Mouse (Mus musculus) forebrain, embryonic 11.5 days (tissue): ENCODE measurements around the gene Abhd12. TPM values are rescaled to one million over a fixed set of nuclear protein-coding genes. Genes with fewer than 3 reads are reported as not detected.
"Not testable (repeated sequence)": the region's sequence is repeated elsewhere in the genome, so short reads cannot be mapped to it uniquely, and the experiment has no call there.

Experiments
- ATAC-seq: fragments of 200-750 bp; cut with Nextera tagmentation; replicated peaks from 2 replicates; pipeline ENCODE4 v1.8.0; 2017; ENCODE audit warnings: moderate TSS enrichment; ENCODE audit not compliant: low FRiP score
- DNase-seq: peaks from one replicate; pipeline ENCODE4 v3.0.0-alpha.2; 2017; ENCODE audit warnings: low spot score
- H3K27ac ChIP-seq: fragments of 300-500 bp; sonication (generic); 2 replicates; pipeline ENCODE4 v1.5.1; 2014; ENCODE audit warnings: low read depth, low read length
- H3K27me3 ChIP-seq: fragments of 300-500 bp; sonication (generic); 2 replicates; pipeline ENCODE4 v1.6.1; 2014; ENCODE audit warnings: mild to moderate bottlenecking, low read length, mixed read lengths; ENCODE audit not compliant: control insufficient read depth, insufficient read depth
- H3K36me3 ChIP-seq: fragments of 300-500 bp; sonication (generic); 2 replicates; pipeline ENCODE4 v1.6.1; 2014; ENCODE audit warnings: mild to moderate bottlenecking, low read length, moderate library complexity, mixed read lengths; ENCODE audit not compliant: control insufficient read depth, insufficient read depth
- H3K4me1 ChIP-seq: fragments of 300-500 bp; sonication (generic); replicated peaks from 2 replicates; pipeline ENCODE4 v1.6.1; 2014; ENCODE audit warnings: low read length, mixed read lengths; ENCODE audit not compliant: control insufficient read depth, insufficient read depth
- H3K4me2 ChIP-seq: fragments of 300-500 bp; sonication (generic); 2 replicates; pipeline ENCODE4 v1.6.1; 2014; ENCODE audit warnings: low read depth, mild to moderate bottlenecking, low read length, moderate library complexity, mixed read lengths; ENCODE audit not compliant: severe bottlenecking
- H3K4me3 ChIP-seq: fragments of 300-500 bp; sonication (generic); 2 replicates; pipeline ENCODE4 v1.5.1; 2014; ENCODE audit warnings: low read depth, low read length
- H3K9ac ChIP-seq: fragments of 300-500 bp; sonication (generic); 2 replicates; pipeline ENCODE4 v1.6.1; 2014; ENCODE audit warnings: low read length
- H3K9me3 ChIP-seq: fragments of 300-500 bp; sonication (generic); 2 replicates; pipeline ENCODE4 v1.6.1; 2016; ENCODE audit warnings: low read length, mixed read lengths; ENCODE audit not compliant: control insufficient read depth
- WGBS: fragments of 180-500 bp; shearing (Covaris S2); extraction: QIAGEN DNeasy Blood & Tissue Kit; methylation state at CpG from one replicate; pipeline ENCODE4 v1.1.7; 2014; 5-methylcytosine and 5-hydroxymethylcytosine counted together
- polyA plus RNA-seq: library from polyadenylated mRNA; unstranded; fragments of >200 nt; fragmentation: Nextera tagmentation; extraction: Ambion mirVana; gene quantifications from 2 replicates; pipeline ENCODE4 v1.2.1, GENCODE M21; 2014

Abhd12 gene
- polyA plus RNA-seq, 1 experiment from 2014 or later, result 54.2 TPM

GRCm38 (mm10) chr2:150920543-150920942 lies 16.0 kb upstream of the Abhd12 start:
- H3K4me3 ChIP-seq, result no peak overlapping the region
- no peaks in the 10 kb centered on the region for H3K9me3 ChIP-seq

GRCm38 (mm10) chr2:150918720-150919119 lies 14.2 kb upstream of the Abhd12 start:
- H3K27me3 ChIP-seq, result no peaks in the 10 kb centered on the region
- no peak overlapping the region for H3K27ac ChIP-seq
- H3K9ac ChIP-seq, result no peak overlapping the region
- H3K9me3 ChIP-seq, result no peaks in the 10 kb centered on the region
- DNase-seq (no peak), ATAC-seq (peak; percentile 51; the same call in 1 of the 2 replicates)
- H3K4me3 ChIP-seq, result no peak overlapping the region
- H3K4me1 ChIP-seq, result no peaks in the 10 kb centered on the region
- H3K4me2 ChIP-seq, result no peak overlapping the region
- H3K36me3 ChIP-seq, result no peaks in the 10 kb centered on the region; the same call in 1 of the 2 replicates
- 91% methylated on average over 3 of the region's 3 CpGs for WGBS

More at GRCm38 (mm10) chr2:150920543-150920942, 16.0 kb upstream of the Abhd12 start:
- H3K27ac ChIP-seq, result no peak overlapping the region
- H3K9ac ChIP-seq, result no peak overlapping the region
- 95% methylated on average over 3 of the region's 3 CpGs for WGBS
- DNase-seq (no peak), ATAC-seq (no peak)
- H3K27me3 ChIP-seq, result no peaks in the 10 kb centered on the region
- H3K4me2 ChIP-seq, result no peak overlapping the region
- no peaks in the 10 kb centered on the region for H3K4me1 ChIP-seq
- no peaks in the 10 kb centered on the region; the same call in 1 of the 2 replicates for H3K36me3 ChIP-seq

- DNase-seq (no peak), ATAC-seq (no peak)
- Histone ChIP-seq H3K4me2 (no peak overlapping the region), H3K4me3 (no peak overlapping the region), H3K9ac (no peak overlapping the region), H3K9me3 (no peaks in the 10 kb centered on the region), H3K27ac (no peak overlapping the region), H3K27me3 (no peaks in the 10 kb centered on the region), H3K4me1 (no peaks in the 10 kb centered on the region), H3K36me3 (no peaks in the 10 kb centered on the region; the same call in 1 of the 2 replicates)
- 93% methylated on average over 5 of the region's 5 CpGs for WGBS
Measured at GRCm38 (mm10) chr2:150915786-150916185, 11.2 kb upstream of the Abhd12 start.

GRCm38 (mm10) chr2:150914781-150915515 lies 10.4 kb upstream of the Abhd12 start:
- Histone ChIP-seq H3K9ac (no peak overlapping the region), H3K27ac (no peak overlapping the region), H3K4me1 (no peaks in the 10 kb centered on the region), H3K27me3 (no peaks in the 10 kb centered on the region), H3K4me2 (no peak overlapping the region), H3K4me3 (no peak overlapping the region), H3K9me3 (no peaks in the 10 kb centered on the region), H3K36me3 (no peaks in the 10 kb centered on the region; the same call in 1 of the 2 replicates)
- ATAC-seq (no peak), DNase-seq (no peak)
- 86% methylated on average over 4 of the region's 4 CpGs for WGBS

- Histone ChIP-seq H3K4me2 (peak overlapping the region; percentile 71), H3K27ac (no peak overlapping the region; the same call in 1 of the 2 replicates), H3K36me3 (no peaks in the 10 kb centered on the region), H3K4me3 (peak overlapping the region; percentile 64), H3K4me1 (no peaks in the 10 kb centered on the region), H3K9ac (peak overlapping the region; percentile 85), H3K9me3 (no peaks in the 10 kb centered on the region), H3K27me3 (no peaks in the 10 kb centered on the region)
- peak; percentile 25 for ATAC-seq
- no peak for DNase-seq
- 62% methylated on average over 7 of the region's 10 CpGs for WGBS
Measured at GRCm38 (mm10) chr2:150910295-150910881, 5.8 kb upstream of the Abhd12 start.

GRCm38 (mm10) chr2:150909429-150910039 lies 5.0 kb upstream of the Abhd12 start:
- Histone ChIP-seq H3K27ac (peak overlapping the region; percentile 94), H3K4me2 (peak overlapping the region; percentile 71), H3K36me3 (no peaks in the 10 kb centered on the region), H3K4me3 (peak overlapping the region; percentile 64), H3K4me1 (no peaks in the 10 kb centered on the region), H3K27me3 (no peaks in the 10 kb centered on the region), H3K9me3 (no peaks in the 10 kb centered on the region), H3K9ac (peak overlapping the region; percentile 85)
- ATAC-seq, result peak; percentile 94
- WGBS, result under 1% methylated on average over 35 of the region's 35 CpGs
- peak; percentile 95 for DNase-seq

GRCm38 (mm10) chr2:150908881-150909280 lies 4.3 kb upstream of the Abhd12 start:
- not testable (repeated sequence) for H3K36me3 ChIP-seq, H3K9me3 ChIP-seq, DNase-seq, H3K27me3 ChIP-seq, H3K4me1 ChIP-seq, H3K27ac ChIP-seq, H3K9ac ChIP-seq, ATAC-seq
- H3K4me2 ChIP-seq, result peak overlapping the region; percentile 71; the same call in 1 of the 2 replicates
- 50% methylated on average over 6 of the region's 6 CpGs for WGBS
- peak overlapping the region; percentile 64; the same call in 1 of the 2 replicates for H3K4me3 ChIP-seq

GRCm38 (mm10) chr2:150904936-150905450 lies 452 bp upstream of the Abhd12 start, which contains the start of gene Gins1:
Gene Gins1 (plus strand): TSS chr2:150905400.
- peak within 1 kb of the TSS; percentile 70; the same call in 1 of the 2 replicates for H3K27ac ChIP-seq
- no peak for DNase-seq
- peaks cover 3% of the 10 kb centered on the region for H3K4me1 ChIP-seq
- 42% methylated on average over 9 of the region's 9 CpGs for WGBS
- H3K27me3 ChIP-seq, result no peaks in the 10 kb centered on the region
- H3K9ac ChIP-seq, result peak within 1 kb of the TSS; percentile 87
- ATAC-seq, result no peak
- H3K4me2 ChIP-seq, result peak within 1 kb of the TSS; percentile 84
- no peaks in the 10 kb centered on the region for H3K9me3 ChIP-seq
- no peaks in the 10 kb centered on the region for H3K36me3 ChIP-seq
- H3K4me3 ChIP-seq, result peak within 1 kb of the TSS; percentile 85
